Mouse (Mus musculus): ENCODE data around the gene Adk. TPM values are rescaled to one million over a fixed set of nuclear protein-coding genes. Genes with fewer than 3 reads are reported as not detected.

The Adk gene
- polyA plus RNA-seq, 2 experiments from 2014 or later = 125 to 151 TPM

DNA sequence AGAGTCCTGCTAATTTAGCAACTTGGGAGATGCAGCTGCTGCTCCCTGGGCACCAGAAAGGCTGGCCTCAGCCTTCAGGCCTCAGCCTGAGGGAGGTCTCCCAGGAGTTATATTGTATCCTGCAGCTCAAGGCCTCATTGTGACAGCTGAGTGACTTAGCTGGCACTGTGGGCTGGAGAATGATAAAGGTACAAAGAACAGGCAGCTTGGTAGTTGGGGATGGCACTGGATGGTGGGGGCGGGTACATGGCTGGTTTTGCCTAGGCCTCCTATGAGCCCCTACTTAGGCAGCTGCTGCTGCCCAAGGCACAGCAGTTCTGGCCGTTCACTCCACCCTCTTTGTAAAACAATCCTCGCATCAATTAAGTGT is 436.7 kb downstream of the Adk start:
- no peak for ATAC-seq

DNA sequence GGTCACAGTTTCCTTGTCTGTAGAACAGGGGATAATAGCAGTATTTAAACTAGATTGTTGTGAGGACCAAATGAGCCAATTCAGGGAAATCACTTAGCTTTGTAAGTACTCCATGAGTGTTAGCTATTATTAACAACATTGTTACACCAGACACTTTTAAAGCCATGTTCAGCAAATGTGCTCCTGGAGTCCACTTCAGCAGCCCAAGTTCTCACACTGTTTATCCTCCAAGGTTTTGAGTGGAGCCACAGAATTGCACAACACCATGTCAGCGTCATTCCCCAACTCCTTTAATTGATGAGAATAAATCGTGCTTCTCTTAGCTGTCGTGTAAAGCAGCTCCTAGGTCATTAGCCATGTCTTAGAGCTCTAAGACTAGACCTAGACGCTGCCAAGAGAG is 437.8 kb downstream of the Adk start:
- ATAC-seq = no peak

Other genes with a start within 250 kb of the Adk start
- gene Plau, start 215.9 kb upstream of the Adk start, polyA plus RNA-seq (2017; shearing (Covaris generic)) = not detected
- gene Vcl, start 123.2 kb upstream of the Adk start, polyA plus RNA-seq (2017; shearing (Covaris generic)) = 1 to 10 TPM in 1 of 2 experiments, under 1 TPM in 1; 0.89 to 1.0 TPM
- gene Ap3m1, start 66 bp upstream of the Adk start, polyA plus RNA-seq (2017; shearing (Covaris generic)) = 10 to 100 TPM; 69.8 to 80.2 TPM

All from activated CD4-positive, CD25-positive, alpha-beta regulatory T cell, adult 4 months (primary cell).